Mouse (Mus musculus) layer of hippocampus, adult 18-20 months (tissue): ENCODE measurements around the gene Tmem258. TPM values are rescaled to one million over a fixed set of nuclear protein-coding genes. Genes with fewer than 3 reads are reported as not detected.

Experiments
- DNase-seq, 2 experiments: peaks; one replicate each; pipeline ENCODE4 v3.0.0; 2022; ENCODE audit warnings: low spot score in 2 of 2
- total RNA-seq, 2 experiments: library from RNA; stranded (reverse); gene quantifications; 2 replicates each; pipeline ENCODE4 v1.2.3; 2021

Tmem258 gene
- total RNA-seq, 2 experiments from 2014 or later = 81.9 to 84.8 TPM

DNA sequence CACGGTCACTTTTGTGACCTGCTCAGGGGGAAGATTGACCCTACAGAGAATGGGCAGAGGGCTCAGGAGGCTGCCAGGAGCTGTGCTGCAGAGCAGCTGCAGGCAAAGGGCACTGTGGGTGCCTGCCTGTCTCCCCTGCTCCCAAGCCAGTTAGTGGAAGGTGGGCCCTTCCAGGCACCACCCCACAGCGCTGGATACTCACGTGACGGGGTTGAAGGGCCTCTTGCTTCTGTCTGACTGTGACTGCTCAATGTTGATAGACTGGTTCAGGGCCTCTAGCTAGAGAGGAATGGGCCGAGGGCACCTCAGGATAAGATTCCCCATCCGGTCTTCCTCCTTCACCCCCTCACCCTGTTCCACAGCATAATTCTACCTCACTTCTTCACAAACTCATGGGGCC lies 15.8 kb downstream of the Tmem258 start:
- DNase-seq = no peak

DNA sequence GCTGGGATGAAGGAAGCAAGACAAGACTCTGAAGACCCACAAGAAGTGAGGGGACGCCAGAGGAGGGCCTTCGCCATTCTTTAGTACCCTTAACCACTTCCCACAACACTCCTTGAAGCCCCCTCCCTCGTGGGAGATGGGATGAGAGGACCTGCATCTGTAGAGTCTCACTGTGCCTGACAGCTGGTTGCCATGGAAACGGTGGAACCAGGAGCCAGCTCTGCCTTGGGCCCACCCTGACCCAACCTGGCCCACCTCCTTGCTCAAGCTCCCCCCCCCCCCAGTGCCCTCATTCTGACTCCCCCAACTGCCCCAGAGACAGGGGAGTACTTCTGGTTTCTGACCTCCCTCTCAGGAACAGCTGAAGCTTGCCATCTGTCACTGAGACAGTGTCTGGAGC lies 17.8 kb downstream of the Tmem258 start:
- no peak for DNase-seq

DNA sequence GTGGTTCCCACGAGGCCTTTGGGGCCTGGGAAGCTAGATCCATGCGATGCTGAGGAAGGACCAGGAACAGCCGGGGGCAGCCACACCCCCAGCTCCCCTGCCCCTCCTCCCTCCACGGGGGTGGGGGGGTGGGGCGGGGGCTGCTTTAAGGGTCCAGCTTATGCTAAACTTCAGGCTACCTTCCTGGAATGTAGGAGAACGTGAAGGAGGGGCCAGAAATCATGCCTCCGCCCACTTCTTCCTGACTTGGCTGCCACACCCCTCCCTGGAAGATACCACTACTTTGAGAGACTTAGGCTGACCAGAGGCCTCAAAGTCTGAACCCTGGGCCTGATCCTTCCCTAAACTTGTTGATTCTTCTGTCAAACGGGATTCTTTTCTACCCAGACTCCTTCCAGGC lies 18.8 kb downstream of the Tmem258 start:
- DNase-seq = no peak

DNA sequence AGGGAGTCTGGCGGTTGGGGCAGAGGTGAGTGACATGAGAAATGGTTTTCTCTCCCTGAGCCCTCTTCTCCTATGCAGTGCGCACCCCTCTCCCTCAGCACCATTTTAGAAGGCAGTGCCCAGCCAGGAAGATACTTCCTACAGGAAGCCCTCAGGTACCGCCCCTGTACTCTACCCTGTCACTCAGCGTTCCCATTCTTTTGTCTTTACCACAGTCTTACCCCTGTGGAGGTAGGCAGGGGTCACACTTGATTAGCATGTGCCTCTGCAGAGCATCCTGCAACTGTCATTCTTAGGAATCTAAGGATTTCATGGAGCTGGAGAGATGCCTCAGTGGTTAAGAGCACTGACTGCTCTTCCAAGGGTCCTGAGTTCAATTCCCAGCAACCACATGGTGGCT lies 19.7 kb downstream of the Tmem258 start:
- no peak for DNase-seq

DNA sequence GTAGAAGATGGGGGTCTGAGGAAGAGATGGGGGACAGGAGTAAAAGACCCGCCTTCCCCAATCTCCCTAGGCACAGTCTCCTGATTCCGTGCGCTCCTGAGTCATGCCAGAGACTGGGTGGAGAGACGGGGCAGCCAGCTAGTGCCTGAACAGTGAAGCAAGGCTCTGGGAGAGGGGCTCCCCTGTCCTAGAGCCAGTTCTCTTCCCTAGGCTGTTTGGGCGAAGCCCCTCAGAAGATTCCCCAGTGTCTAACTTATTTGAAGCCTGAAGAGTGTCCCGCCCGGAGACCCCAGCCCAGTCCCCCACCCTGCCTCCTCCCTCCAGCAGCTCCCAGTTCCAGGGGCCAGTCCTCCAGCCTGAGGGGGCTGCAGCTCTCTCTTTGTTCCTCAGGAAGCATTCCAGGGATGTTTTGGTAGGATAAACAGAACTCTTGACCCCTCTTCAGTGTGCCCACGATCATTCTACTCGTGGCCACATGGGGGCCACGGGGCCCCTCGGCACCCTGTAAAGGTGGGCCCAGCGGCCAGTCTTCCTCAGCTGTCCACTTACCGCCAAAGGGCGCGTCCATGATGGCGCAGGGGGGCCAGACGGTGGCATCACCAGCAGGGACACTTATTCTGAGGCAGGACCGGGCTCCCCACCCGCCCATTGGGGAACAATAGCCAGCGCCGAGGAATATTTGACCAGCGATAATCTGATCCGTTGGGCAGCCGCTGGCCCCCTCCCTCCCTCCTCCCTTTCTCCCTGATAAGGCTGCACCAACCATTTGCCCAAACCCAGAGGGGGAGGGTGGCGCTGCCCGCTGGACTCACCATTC lies 21.0 kb downstream of the Tmem258 start:
- no peak for DNase-seq

DNA sequence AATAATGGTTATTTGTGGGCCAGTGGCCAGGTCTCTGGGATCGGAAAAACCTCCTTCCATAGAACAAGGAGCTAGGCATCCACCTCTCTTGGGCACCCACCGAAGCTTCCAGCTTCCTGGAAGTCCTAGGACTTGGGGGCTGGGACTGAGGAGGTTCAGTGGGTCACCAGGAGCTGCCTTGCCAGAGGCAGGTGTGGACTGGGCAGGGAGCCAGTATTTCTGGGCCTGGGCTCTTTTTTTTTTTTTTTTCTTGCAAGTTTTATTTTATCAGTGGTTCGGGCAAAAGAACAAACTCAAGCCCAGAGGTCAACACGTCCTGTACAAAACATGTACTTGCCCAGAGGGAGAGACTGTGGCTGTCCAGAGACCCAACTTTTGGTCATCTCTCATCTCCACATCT lies 22.0 kb downstream of the Tmem258 start:
- no peak for DNase-seq

DNA sequence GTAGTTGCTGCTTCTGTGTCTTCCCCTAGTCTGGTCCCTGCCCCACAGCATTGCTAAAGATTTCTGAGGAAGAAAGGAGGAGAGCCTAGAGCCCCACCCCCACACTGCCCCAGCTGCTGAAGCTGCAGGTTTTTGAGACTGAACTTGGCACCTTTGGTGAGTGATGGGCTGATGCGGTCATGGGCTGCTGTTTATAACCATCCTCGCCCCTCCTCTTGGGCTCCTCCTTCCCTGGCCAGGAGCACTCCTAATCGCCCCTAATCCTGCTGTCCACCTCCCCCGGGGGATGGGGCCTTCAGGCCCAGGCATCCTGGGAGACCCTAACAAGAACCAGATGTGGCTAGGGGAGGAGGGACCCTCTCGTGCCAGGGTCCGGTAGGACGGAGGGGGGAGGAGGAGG lies 27.2 kb downstream of the Tmem258 start:
- no peak for DNase-seq

DNA sequence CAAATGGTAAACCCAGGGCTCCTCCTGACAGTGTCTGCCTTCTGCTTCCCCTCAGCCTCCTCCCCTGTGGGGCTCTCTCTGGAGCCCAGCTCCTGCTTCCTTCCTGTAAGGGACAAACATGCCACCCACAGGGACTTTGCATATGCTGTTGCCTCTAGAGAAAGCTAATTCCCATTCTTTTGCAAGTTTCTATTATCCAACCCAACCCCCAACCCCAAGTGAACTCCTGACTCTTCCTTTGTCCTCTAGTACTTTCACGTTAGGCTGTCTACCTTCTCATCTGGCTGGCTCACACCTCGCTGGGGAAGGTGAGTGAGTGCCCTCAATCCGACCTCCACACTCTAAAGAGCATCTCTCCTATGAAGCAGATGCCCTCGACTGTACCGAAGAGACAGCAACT lies 28.1 kb downstream of the Tmem258 start:
- peak in 1 of 2 experiments; percentile 44 for DNase-seq

DNA sequence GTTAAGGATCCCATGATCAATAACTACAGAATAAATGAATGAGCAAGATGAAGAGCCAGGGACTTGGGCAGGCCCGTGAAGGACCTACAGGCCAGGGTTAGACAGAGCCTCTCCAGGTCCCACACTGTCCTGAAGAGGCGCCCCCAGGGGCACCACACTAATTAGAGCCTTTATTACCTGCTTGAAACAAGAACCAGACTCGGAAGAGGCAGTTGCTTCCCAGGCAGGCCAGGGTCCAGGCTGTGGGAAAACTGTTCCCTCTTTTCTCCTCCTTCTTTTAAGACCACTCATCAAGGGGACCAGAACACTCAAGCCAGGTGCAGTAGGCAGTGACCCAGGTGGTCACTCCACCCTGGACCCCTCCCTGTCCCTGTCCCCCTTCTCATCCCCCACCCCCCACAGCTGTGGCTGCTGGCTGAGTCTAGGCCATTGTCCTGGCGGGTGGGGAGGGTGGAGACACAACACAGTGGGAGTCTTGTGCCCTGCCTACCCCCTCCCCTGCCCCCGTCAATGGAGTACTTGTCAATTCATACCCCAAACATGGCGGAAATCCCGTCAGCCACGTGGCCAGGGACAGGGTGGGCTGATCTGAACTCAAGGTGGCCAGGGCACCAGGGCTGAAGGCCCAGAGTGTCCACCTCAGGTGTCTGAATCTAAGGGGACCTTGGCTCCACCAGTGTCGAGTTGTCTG lies 28.7 kb downstream of the Tmem258 start:
- peak in 1 of 2 experiments; percentile 60 for DNase-seq

DNA sequence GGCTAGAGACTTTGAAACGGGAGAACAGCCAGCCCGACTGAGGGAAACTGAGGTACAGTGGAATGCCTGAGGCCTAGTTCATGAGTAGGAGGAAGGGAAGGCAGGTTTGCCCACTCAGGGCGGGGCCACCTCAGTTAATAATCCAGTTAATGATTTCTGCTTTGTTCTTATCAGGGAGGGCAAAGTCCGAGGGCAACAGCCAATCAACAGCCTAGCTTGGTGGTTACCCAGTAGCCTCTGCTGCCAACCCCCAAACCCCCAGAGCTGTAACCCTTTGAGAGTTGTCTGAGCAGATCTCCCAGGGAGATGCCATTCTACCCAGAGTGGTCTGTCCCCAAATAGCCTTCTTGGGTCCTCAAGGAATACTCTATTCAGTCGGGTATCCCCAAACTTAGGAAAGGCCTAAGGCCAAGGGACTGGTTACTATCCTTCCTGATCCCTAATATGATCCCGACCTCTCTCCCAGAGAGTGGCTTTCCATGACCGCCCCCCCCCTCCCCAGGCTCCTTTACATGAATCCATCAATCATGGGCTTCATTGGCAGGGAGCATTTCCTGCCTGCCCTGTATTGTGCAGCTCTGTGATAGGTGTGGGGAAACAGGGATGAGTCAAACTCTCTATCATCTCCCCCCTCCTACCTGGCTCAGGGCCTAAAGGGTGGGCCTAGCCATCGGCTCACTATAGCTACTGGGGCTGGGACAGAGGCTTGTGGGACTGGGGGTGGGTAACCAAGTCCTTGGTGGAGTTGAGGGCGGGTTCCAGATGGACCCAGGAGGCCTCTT lies 32.2 kb downstream of the Tmem258 start:
- no peak for DNase-seq

DNA sequence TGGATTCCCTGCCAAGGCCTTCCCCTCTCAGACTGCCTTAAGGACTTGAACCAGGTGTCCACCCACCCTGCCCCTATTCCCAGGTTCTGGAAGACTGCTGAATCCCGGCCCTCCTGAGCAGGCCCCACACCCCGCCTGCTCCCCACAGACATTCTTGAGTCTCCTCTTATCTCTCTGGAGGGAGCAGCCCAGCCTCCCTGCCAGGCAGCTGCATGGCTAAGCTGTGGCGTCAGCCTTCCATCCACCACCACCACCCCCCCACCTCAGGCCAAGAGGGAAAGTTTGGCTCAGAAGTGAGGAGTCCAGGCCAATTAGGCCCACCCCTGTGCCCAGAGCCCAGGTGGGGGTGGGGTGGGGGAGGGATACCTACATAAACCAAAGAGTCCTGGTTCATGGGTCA lies 34.7 kb downstream of the Tmem258 start:
- DNase-seq = no peak

DNA sequence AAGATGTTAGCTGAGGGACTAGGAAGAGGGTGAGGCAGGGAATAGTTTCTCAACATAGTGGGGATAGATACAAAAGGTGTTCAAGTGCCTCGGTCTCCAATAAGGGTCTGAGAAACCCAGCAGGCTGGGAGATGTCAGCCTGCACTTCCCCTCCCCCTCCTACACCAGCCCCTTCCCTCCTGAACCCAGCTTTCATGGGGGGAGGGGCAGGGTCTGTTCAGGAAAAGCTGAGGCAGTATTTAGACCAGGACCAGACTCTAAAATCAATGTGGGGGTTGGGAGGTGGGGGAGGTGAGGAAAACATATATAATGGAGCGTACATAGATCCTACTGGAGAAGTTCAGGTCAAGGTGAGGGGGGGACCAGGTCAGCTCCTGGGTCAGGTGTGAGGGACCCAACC lies 35.6 kb downstream of the Tmem258 start:
- DNase-seq = no peak

DNA sequence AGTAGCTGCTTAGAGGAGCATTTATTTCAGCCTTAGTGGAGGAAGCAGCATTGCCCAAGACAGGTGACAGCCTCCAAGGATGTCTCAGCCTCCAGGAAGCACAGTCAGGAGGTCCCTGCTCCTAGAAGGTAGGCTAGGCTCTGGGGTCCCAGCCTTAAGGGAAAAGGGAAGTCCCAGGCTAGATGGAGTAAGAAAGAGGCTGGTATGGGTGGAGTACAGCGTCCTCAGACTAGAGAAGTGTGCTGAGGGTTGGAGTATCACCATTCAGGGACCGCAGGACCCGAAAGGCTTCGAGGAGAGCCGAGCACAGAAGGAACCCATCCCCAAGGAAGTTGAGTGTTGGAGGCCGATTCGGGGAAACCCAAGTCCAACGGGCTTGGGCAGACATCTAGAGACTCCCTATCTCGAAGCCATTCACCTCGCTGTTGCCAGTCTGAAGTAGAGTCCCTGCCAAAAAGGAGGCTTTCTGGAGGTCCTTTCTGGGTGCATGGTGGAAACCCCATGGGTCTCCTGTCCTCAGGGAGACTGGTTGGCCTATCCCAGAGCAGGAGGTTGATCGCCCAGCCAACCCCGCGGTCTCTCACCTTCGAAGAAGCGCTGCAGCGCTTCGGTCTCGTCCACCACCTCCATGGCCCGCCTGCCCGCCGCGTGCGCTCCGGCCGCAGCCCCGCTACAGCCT lies 36.3 kb downstream of the Tmem258 start:
- no peak for DNase-seq

DNA sequence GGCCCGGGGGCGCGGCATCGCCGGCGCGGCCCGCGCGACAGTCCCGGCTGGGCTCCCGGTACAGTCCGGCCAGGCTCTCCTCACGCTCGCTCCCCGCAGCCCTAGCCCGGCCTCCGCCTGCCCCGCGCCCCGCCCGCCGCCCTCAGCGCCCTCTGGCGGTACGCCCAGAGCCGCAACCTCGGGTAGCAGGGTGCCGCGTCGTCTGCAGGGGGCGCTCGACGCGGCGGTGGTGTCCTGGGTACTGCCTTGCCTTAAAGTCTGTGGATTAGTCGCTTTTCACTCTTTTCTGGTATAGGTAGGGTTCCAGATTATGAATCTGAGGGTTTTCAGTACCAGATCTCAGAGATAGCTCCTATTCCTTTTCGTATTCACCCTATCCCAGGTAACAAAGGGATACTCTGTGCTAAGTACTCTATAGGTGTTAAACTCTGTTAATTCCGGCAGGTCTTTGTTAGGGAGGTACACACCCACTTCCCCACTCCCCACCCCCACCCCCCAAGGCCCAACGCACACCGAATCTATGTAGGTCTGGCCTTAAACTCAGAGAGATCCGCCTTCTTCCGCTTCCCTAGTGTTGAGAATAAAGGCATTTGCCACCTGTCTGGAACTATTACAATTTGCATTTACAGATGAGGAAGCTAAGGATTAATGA lies 37.0 kb downstream of the Tmem258 start, which contains the start of gene Myrf:
Myrf (minus strand) TSS at position 95 of the 652 bp plus-strand sequence.
- peak; percentile 62 to 79 for DNase-seq

DNA sequence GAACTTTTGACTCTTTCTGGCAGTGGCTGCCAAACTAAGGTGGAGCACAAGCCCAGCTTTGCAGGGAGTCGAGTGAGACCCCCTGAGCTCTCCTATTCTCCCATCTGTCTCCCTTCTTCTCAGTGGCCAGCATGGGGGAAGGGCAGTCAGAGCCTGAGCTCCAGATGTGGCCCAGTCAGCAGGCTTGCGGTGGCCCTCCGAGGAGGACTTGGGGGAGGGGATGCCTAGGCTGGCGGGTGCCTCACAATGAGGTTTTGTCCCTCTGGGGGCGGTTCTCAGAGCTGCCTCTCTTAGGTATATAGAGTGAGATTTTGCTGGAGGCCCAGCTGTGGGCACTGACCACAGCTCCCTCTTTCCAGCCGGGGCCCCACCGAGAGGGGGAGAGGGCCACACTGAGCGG lies 39.1 kb downstream of the Tmem258 start:
- peak in 1 of 2 experiments; percentile 49 for DNase-seq

DNA sequence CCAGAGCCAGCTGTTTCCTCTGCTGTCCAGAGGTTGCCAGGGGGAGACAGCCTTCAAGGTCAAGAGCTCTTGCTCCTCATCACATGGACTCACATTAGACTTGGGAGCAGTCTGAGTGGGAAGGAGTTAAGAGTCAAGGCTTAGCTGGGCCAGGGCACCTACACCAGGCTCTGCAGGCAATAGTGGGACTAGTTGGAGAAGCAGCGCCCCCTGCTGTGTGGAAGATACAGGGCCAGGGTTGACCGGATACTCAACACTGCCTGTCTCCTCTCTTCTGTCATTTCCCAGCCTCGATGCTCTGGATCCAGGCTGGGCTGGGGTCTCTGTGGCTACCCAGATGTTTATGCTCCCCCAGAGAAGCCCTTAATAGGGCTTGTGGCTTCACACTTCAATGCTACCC lies 40.4 kb downstream of the Tmem258 start:
- peak in 1 of 2 experiments; percentile 78 for DNase-seq

DNA sequence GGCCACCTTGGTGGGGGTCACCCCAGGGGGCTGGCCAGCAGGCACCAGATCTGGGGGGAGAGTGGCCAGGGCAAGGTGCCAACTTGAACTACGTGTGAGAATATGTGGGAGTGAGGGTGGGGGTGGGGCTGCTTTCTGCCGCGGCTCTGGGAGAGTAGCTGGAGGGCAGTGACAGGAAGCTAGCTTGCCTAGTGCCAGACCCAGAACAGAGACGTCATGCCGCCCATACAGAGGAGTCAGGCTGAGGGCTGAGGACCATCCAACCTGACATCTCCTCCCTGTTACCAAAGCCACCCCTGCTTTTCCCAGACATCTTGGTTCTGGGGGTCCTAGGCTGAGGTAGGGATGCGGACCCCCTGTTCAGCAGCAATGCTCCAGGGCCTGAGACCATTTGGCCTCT lies 43.4 kb downstream of the Tmem258 start:
- DNase-seq = no peak

DNA sequence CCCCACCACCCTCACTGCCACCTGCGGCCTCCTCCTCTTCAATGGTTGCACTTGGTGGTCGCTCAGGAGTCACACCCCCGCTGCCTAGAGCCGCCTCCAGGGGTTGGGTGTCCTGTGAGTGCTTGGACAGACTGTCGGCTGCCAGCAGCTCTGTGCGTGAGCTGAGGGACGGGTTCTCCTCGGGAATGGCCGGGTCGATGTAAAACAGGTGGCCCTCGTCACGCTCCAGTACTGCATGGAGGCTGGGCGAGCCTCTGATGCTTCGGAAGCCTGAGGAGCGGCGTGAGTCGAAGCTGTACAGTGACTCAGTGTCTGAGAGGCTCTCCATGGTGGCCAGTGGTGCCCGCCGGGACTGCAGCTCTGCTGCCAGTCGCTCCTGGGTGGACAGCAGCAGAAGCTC lies 44.3 kb downstream of the Tmem258 start:
- DNase-seq = no peak
